Mouse (Mus musculus): ENCODE results near the gene Rabac1. TPM values are rescaled to one million over a fixed set of nuclear protein-coding genes. Genes with fewer than 3 reads are reported as not detected.

Gene Rabac1
- polyA plus RNA-seq, 1 experiment from 2014 or later: 275 TPM

Small RNAs within 50 kb of the gene (microRNA-seq; reads per million reads assigned to microRNA genes)
- gene Mir7046 (0.79 reads per million), gene Mir7047 (not detected)

Other genes starting within 250 kb of the Rabac1 start
- not detected in 2 replicates for gene Gm4763, start 245.8 kb downstream of the Rabac1 start, polyA plus RNA-seq (2015; fragmentation: Nextera tagmentation; extraction: Ambion mirVana)
- 0.25 and 0.30 TPM in 2 replicates for gene Cd177, start 212.4 kb downstream of the Rabac1 start, polyA plus RNA-seq (2015; fragmentation: Nextera tagmentation; extraction: Ambion mirVana)
- 0.22 TPM in 1 of 2 replicates, not detected in the other for gene Ceacam10, start 195.5 kb downstream of the Rabac1 start, polyA plus RNA-seq (2015; fragmentation: Nextera tagmentation; extraction: Ambion mirVana)
- 4.7 and 20.8 TPM in 2 replicates for gene Gm9844, start 110.5 kb downstream of the Rabac1 start, polyA plus RNA-seq (2015; fragmentation: Nextera tagmentation; extraction: Ambion mirVana)
- not detected in 2 replicates for gene Lypd4, start 102.8 kb downstream of the Rabac1 start, polyA plus RNA-seq (2015; fragmentation: Nextera tagmentation; extraction: Ambion mirVana)
- gene Dmrtc2, start 102.7 kb downstream of the Rabac1 start, polyA plus RNA-seq (2015; fragmentation: Nextera tagmentation; extraction: Ambion mirVana): not detected in 2 replicates
- gene Rps19, start 88.4 kb downstream of the Rabac1 start, polyA plus RNA-seq (2015; fragmentation: Nextera tagmentation; extraction: Ambion mirVana): 1,139 and 1,152 TPM in 2 replicates
- gene Cd79a, start 75.4 kb downstream of the Rabac1 start, polyA plus RNA-seq (2015; fragmentation: Nextera tagmentation; extraction: Ambion mirVana): 0.36 and 0.38 TPM in 2 replicates
- 75.4 and 80.9 TPM in 2 replicates for gene Arhgef1, start 69.8 kb downstream of the Rabac1 start, polyA plus RNA-seq (2015; fragmentation: Nextera tagmentation; extraction: Ambion mirVana)
- gene Gm4881, start 28.3 kb downstream of the Rabac1 start, polyA plus RNA-seq (2015; fragmentation: Nextera tagmentation; extraction: Ambion mirVana): not detected in 2 replicates
- gene Atp1a3, start 33.2 kb upstream of the Rabac1 start, polyA plus RNA-seq (2015; fragmentation: Nextera tagmentation; extraction: Ambion mirVana): 0.32 and 0.66 TPM in 2 replicates
- gene Grik5, start 99.6 kb upstream of the Rabac1 start, polyA plus RNA-seq (2015; fragmentation: Nextera tagmentation; extraction: Ambion mirVana): 2.3 and 3.0 TPM in 2 replicates
- gene Zfp574, start 99.8 kb upstream of the Rabac1 start, polyA plus RNA-seq (2015; fragmentation: Nextera tagmentation; extraction: Ambion mirVana): 19.6 and 19.7 TPM in 2 replicates
- gene Pou2f2, start 207.0 kb upstream of the Rabac1 start, polyA plus RNA-seq (2015; fragmentation: Nextera tagmentation; extraction: Ambion mirVana): 0.42 and 0.58 TPM in 2 replicates
- 8.3 and 8.6 TPM in 2 replicates for gene Dedd2, start 247.9 kb upstream of the Rabac1 start, polyA plus RNA-seq (2015; fragmentation: Nextera tagmentation; extraction: Ambion mirVana)
- 2.2 and 2.3 TPM in 2 replicates for gene Zfp526, start 248.7 kb upstream of the Rabac1 start, polyA plus RNA-seq (2015; fragmentation: Nextera tagmentation; extraction: Ambion mirVana)

All from heart, embryonic 16.5 days (tissue).